Mouse (Mus musculus): Measurements from ENCODE around the gene Bbs9. TPM values are rescaled to one million over a fixed set of nuclear protein-coding genes. Genes with fewer than 3 reads are reported as not detected.
"Not testable (repeated sequence)": the region's sequence is repeated elsewhere in the genome, so short reads cannot be mapped to it uniquely, and the experiment has no call there.

The Bbs9 gene
- total and polyA plus RNA-seq, 3 experiments: 6.3 to 12.4 (median 11.9) TPM

- H3K9ac ChIP-seq (ENCODE audit: low read depth, low read length): no peak overlapping the region
- H3K36me3 ChIP-seq (ENCODE audit: control insufficient read depth, insufficient read depth, low read length): no peaks in the 10 kb centered on the region
- no peak overlapping the region for H3K4me3 ChIP-seq
- no peaks in the 10 kb centered on the region for H3K4me1 ChIP-seq (ENCODE audit: control insufficient read depth, insufficient read depth, low read length)
- DNase-seq: no peak
- TF ChIP-seq EP300 (IDR thresholded peaks at IDR 0.05; ENCODE audit: insufficient read depth, low read depth, low read length) (no peak), POLR2A (IDR thresholded peaks at IDR 0.05; ENCODE audit: insufficient read depth, low read depth, low read length) (no peak), CTCF (IDR thresholded peaks at IDR 0.05) (peak; percentile 35)
- 90% methylated on average over 13 of the region's 13 CpGs for WGBS
- no peak overlapping the region for H3K27ac ChIP-seq
- no peaks in the 10 kb centered on the region for H3K27me3 ChIP-seq (ENCODE audit: control insufficient read depth, insufficient read depth, low read length)
- intact Hi-C loops (cut with DNase I): no loop called here
- H3K79me2 ChIP-seq (replicated peaks; ENCODE audit: control insufficient read depth, insufficient read depth, low read length): no peaks in the 10 kb centered on the region
Observed at GRCm38 (mm10) chr9:22448420-22448819, 27.1 kb upstream of the Bbs9 start.

GRCm38 (mm10) chr9:22449209-22449608, 26.3 kb upstream of the Bbs9 start:
- H3K9ac ChIP-seq (ENCODE audit: low read depth, low read length): no peak overlapping the region
- TF ChIP-seq CTCF (IDR thresholded peaks at IDR 0.05) (no peak), EP300 (IDR thresholded peaks at IDR 0.05; ENCODE audit: insufficient read depth, low read depth, low read length) (no peak)
- H3K4me3 ChIP-seq: no peak overlapping the region
- no peak for DNase-seq
- H3K36me3 ChIP-seq (ENCODE audit: control insufficient read depth, insufficient read depth, low read length): no peaks in the 10 kb centered on the region
- H3K27me3 ChIP-seq (ENCODE audit: control insufficient read depth, insufficient read depth, low read length): no peaks in the 10 kb centered on the region
- WGBS: 91% methylated on average over 6 of the region's 6 CpGs
- intact Hi-C loops (cut with DNase I): no loop called here
- H3K79me2 ChIP-seq (replicated peaks; ENCODE audit: control insufficient read depth, insufficient read depth, low read length): no peaks in the 10 kb centered on the region
- H3K27ac ChIP-seq: no peak overlapping the region
- no peaks in the 10 kb centered on the region for H3K4me1 ChIP-seq (ENCODE audit: control insufficient read depth, insufficient read depth, low read length)

- no peak overlapping the region for H3K9ac ChIP-seq (ENCODE audit: low read depth, low read length)
- H3K4me1 ChIP-seq (ENCODE audit: control insufficient read depth, insufficient read depth, low read length): peaks cover 2% of the 10 kb centered on the region
- TF ChIP-seq POLR2A (IDR thresholded peaks at IDR 0.05; ENCODE audit: insufficient read depth, low read depth, low read length) (no peak), CTCF (IDR thresholded peaks at IDR 0.05) (no peak), EP300 (IDR thresholded peaks at IDR 0.05; ENCODE audit: insufficient read depth, low read depth, low read length) (no peak)
- H3K4me3 ChIP-seq: no peak overlapping the region
- H3K27ac ChIP-seq: no peak overlapping the region
- H3K79me2 ChIP-seq (replicated peaks; ENCODE audit: control insufficient read depth, insufficient read depth, low read length): no peaks in the 10 kb centered on the region
- no peaks in the 10 kb centered on the region for H3K36me3 ChIP-seq (ENCODE audit: control insufficient read depth, insufficient read depth, low read length)
- intact Hi-C loops (cut with DNase I): no loop called here
- no peaks in the 10 kb centered on the region for H3K27me3 ChIP-seq (ENCODE audit: control insufficient read depth, insufficient read depth, low read length)
- 86% methylated on average over 10 of the region's 10 CpGs for WGBS
- DNase-seq: no peak
Observed at GRCm38 (mm10) chr9:22452697-22453096, 22.8 kb upstream of the Bbs9 start.

GRCm38 (mm10) chr9:22453501-22453924, 22.0 kb upstream of the Bbs9 start:
- TF ChIP-seq EP300 (IDR thresholded peaks at IDR 0.05; ENCODE audit: insufficient read depth, low read depth, low read length) (no peak), CTCF (IDR thresholded peaks at IDR 0.05) (no peak), POLR2A (IDR thresholded peaks at IDR 0.05; ENCODE audit: insufficient read depth, low read depth, low read length) (no peak)
- Histone ChIP-seq H3K79me2 (replicated peaks; ENCODE audit: control insufficient read depth, insufficient read depth, low read length) (no peaks in the 10 kb centered on the region), H3K27me3 (ENCODE audit: control insufficient read depth, insufficient read depth, low read length) (no peaks in the 10 kb centered on the region), H3K36me3 (ENCODE audit: control insufficient read depth, insufficient read depth, low read length) (no peaks in the 10 kb centered on the region), H3K4me3 (no peak overlapping the region), H3K9ac (ENCODE audit: low read depth, low read length) (no peak overlapping the region), H3K4me1 (ENCODE audit: control insufficient read depth, insufficient read depth, low read length) (peaks cover 2% of the 10 kb centered on the region), H3K27ac (no peak overlapping the region; the same call in 1 of the 2 replicates)
- intact Hi-C loops (cut with DNase I): no loop called here
- no peak for DNase-seq
- 94% methylated on average over 10 of the region's 10 CpGs for WGBS

- DNase-seq; intact Hi-C loops (cut with DNase I); H3K4me3 ChIP-seq; H3K4me1 ChIP-seq (ENCODE audit: control insufficient read depth, insufficient read depth, low read length); H3K9ac ChIP-seq (ENCODE audit: low read depth, low read length); H3K79me2 ChIP-seq (replicated peaks; ENCODE audit: control insufficient read depth, insufficient read depth, low read length); H3K27ac ChIP-seq; H3K36me3 ChIP-seq (ENCODE audit: control insufficient read depth, insufficient read depth, low read length); H3K27me3 ChIP-seq (ENCODE audit: control insufficient read depth, insufficient read depth, low read length): not testable (repeated sequence)
- 94% methylated on average over 8 of the region's 8 CpGs for WGBS
Observed at GRCm38 (mm10) chr9:22453990-22454389, 21.5 kb upstream of the Bbs9 start, which contains the start of gene Gm17545. Gene Gm17545 (plus strand): TSS chr9:22454290.

GRCm38 (mm10) chr9:22455041-22455440, 20.5 kb upstream of the Bbs9 start:
- Histone ChIP-seq H3K4me1 (ENCODE audit: control insufficient read depth, insufficient read depth, low read length) (peaks cover 2% of the 10 kb centered on the region), H3K79me2 (replicated peaks; ENCODE audit: control insufficient read depth, insufficient read depth, low read length) (no peaks in the 10 kb centered on the region), H3K36me3 (ENCODE audit: control insufficient read depth, insufficient read depth, low read length) (no peaks in the 10 kb centered on the region; the same call in 1 of the 2 replicates), H3K27ac (no peak overlapping the region), H3K9ac (ENCODE audit: low read depth, low read length) (no peak overlapping the region), H3K4me3 (no peak overlapping the region), H3K27me3 (ENCODE audit: control insufficient read depth, insufficient read depth, low read length) (no peaks in the 10 kb centered on the region)
- intact Hi-C loops (cut with DNase I): loop anchor here (5.0 kb wide), 1 partner anchor 43 kb away; the partner anchor contains the start of gene 9530077C05Rik
- no peak for TF ChIP-seq EP300 (IDR thresholded peaks at IDR 0.05; ENCODE audit: insufficient read depth, low read depth, low read length)
- TF ChIP-seq POLR2A (IDR thresholded peaks at IDR 0.05; ENCODE audit: insufficient read depth, low read depth, low read length): no peak
- 0 out of 2 replicates have a peak, but pooled peaks have one; percentile 4 for TF ChIP-seq CTCF (IDR thresholded peaks at IDR 0.05)
- DNase-seq: no peak

All from heart, adult 2 months (tissue).